Mouse (Mus musculus) hematopoietic stem cell, adult 5-6 weeks (primary cell): ENCODE results near the gene Abtb2. TPM values are rescaled to one million over a fixed set of nuclear protein-coding genes. Genes with fewer than 3 reads are reported as not detected.

Source experiments
- ATAC-seq, 2 experiments: fragments of 125-278 bp in 1 of 2; replicated peaks in 1 of 2; 2 replicates each; pipeline ENCODE4 v1.8.0; 2016 to 2017; ENCODE audit warnings: inconsistent platforms in 2 of 2, mild to moderate bottlenecking in 2 of 2, moderate number of reproducible peaks in 2 of 2, low read depth in 1 of 2, moderate TSS enrichment in 1 of 2; ENCODE audit not compliant: low FRiP score in 2 of 2, poor library complexity in 2 of 2, severe bottlenecking in 2 of 2, insufficient read depth in 1 of 2, low TSS enrichment in 1 of 2
- total RNA-seq: library from RNA; stranded (forward); fragments of 172-1452, 232-1000 nt; gene quantifications from 2 replicates; pipeline ENCODE4 v1.2.3, GENCODE M21; 2017

Abtb2 gene
- total RNA-seq, 1 experiment from 2014 or later, result 2.5 TPM

GRCm38 (mm10) chr2:103669561-103669960 is 103.5 kb downstream of the Abtb2 start:
- ATAC-seq, result no peak

GRCm38 (mm10) chr2:103670276-103670680 is 104.2 kb downstream of the Abtb2 start:
- ATAC-seq, result no peak

- no peak for ATAC-seq
Observed at GRCm38 (mm10) chr2:103672573-103673119, 106.5 kb downstream of the Abtb2 start.

- ATAC-seq, result no peak
Observed at GRCm38 (mm10) chr2:103673609-103674008, 107.5 kb downstream of the Abtb2 start.

GRCm38 (mm10) chr2:103675391-103675790 is 109.3 kb downstream of the Abtb2 start:
- no peak for ATAC-seq

GRCm38 (mm10) chr2:103676808-103677207 is 110.7 kb downstream of the Abtb2 start:
- ATAC-seq, result no peak

GRCm38 (mm10) chr2:103677614-103678369 is 111.7 kb downstream of the Abtb2 start:
- no peak for ATAC-seq

GRCm38 (mm10) chr2:103678433-103678832 is 112.3 kb downstream of the Abtb2 start:
- ATAC-seq, result no peak

- no peak for ATAC-seq
Observed at GRCm38 (mm10) chr2:103680364-103681110, 114.4 kb downstream of the Abtb2 start.

- no peak for ATAC-seq
Observed at GRCm38 (mm10) chr2:103681149-103681548, 115.0 kb downstream of the Abtb2 start.

- ATAC-seq, result peak; percentile 44 to 47
Observed at GRCm38 (mm10) chr2:103682261-103682722, 116.2 kb downstream of the Abtb2 start.

- ATAC-seq, result peak; percentile 66 to 69
Observed at GRCm38 (mm10) chr2:103682927-103683442, 116.9 kb downstream of the Abtb2 start.

- ATAC-seq, result no peak
Observed at GRCm38 (mm10) chr2:103684431-103684830, 118.3 kb downstream of the Abtb2 start.

GRCm38 (mm10) chr2:103684926-103685577 is 118.9 kb downstream of the Abtb2 start:
- peak; percentile 13 to 33; a peak in 1 of 4 replicates for ATAC-seq

GRCm38 (mm10) chr2:103685581-103685980 is 119.5 kb downstream of the Abtb2 start:
- no peak for ATAC-seq

- ATAC-seq, result no peak
Observed at GRCm38 (mm10) chr2:103687143-103687542, 121.0 kb downstream of the Abtb2 start.

GRCm38 (mm10) chr2:103687888-103688287 is 121.8 kb downstream of the Abtb2 start:
- no peak for ATAC-seq
